Mouse (Mus musculus) erythroblast, embryonic 14.5 days (primary cell): ENCODE measurements around the gene Fads3. TPM values are rescaled to one million over a fixed set of nuclear protein-coding genes. Genes with fewer than 3 reads are reported as not detected.

ENCODE experiments used
- H3K27me3 ChIP-seq: 2 replicates; pipeline ENCODE4 v1.6.1; 2012; ENCODE audit warnings: inconsistent platforms; ENCODE audit not compliant: control insufficient read depth
- H3K36me3 ChIP-seq: 2 replicates; pipeline ENCODE4 v1.6.1; 2012; ENCODE audit warnings: mild to moderate bottlenecking, inconsistent platforms; ENCODE audit not compliant: control insufficient read depth
- H3K4me1 ChIP-seq: 2 replicates; pipeline ENCODE4 v1.6.1; 2012; ENCODE audit warnings: inconsistent platforms; ENCODE audit not compliant: control insufficient read depth
- H3K4me3 ChIP-seq: replicated peaks from 2 replicates; pipeline ENCODE3; 2012; ENCODE audit warnings: moderate library complexity, mild to moderate bottlenecking, inconsistent platforms
- H3K9me3 ChIP-seq: 2 replicates; pipeline ENCODE4 v1.6.1; 2012; ENCODE audit warnings: low read length, inconsistent platforms, mixed read lengths; ENCODE audit not compliant: control insufficient read depth
- GATA1 ChIP-seq: IDR thresholded peaks from 2 replicates; pipeline ENCODE4 v1.6.1; 2012; ENCODE audit warnings: low read length, inconsistent platforms, mixed read lengths
- TAL1 ChIP-seq: IDR thresholded peaks from 3 replicates; pipeline ENCODE4 v1.6.1; 2012; ENCODE audit warnings: low read length, inconsistent platforms, mixed read lengths
- polyA plus RNA-seq: library from polyadenylated mRNA; stranded (reverse); fragments of >175 nt; gene quantifications from 2 replicates; pipeline ENCODE4 v1.2.3, GENCODE M21; 2012

The Fads3 gene
- polyA plus RNA-seq, 1 experiment, result 13.7 TPM

GRCm38 (mm10) chr19:10061624-10062023, 20.3 kb downstream of the Fads3 start:
- peaks cover 97% of the 10 kb centered on the region for H3K36me3 ChIP-seq

DNA sequence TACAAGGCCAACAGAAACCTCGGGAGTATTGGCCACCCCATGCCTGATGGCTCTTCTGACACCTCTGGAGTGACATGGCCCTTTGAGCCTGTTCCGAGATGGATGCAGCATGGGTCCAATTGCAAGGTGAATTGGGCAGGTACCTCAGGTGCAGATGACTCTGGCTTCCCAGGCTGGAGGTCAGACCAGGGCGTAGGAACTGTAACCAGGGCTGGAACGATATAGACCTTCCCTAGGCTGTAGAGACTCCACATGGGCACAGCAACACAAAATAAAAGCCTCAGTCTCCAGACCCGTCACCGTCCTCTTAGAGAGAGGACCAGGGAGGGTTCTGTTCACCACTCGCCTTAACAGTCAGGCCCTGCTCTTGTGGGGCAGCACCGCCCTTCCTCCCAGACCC, 20.9 kb downstream of the Fads3 start:
- Histone ChIP-seq H3K4me3 (no peak overlapping the region), H3K4me1 (peaks cover 79% of the 10 kb centered on the region), H3K9me3 (no peaks in the 10 kb centered on the region), H3K36me3 (peaks cover 97% of the 10 kb centered on the region), H3K27me3 (no peaks in the 10 kb centered on the region)
- TF ChIP-seq GATA1, result no peak
- TF ChIP-seq TAL1, result no peak

More at GRCm38 (mm10) chr19:10061624-10062023, 20.3 kb downstream of the Fads3 start:
- H3K9me3 ChIP-seq, result no peaks in the 10 kb centered on the region
- peaks cover 75% of the 10 kb centered on the region for H3K4me1 ChIP-seq
- H3K4me3 ChIP-seq, result no peak overlapping the region
- no peaks in the 10 kb centered on the region for H3K27me3 ChIP-seq
- TF ChIP-seq GATA1, result no peak
- no peak for TF ChIP-seq TAL1

- Histone ChIP-seq H3K4me3 (no peak overlapping the region), H3K27me3 (no peaks in the 10 kb centered on the region), H3K9me3 (no peaks in the 10 kb centered on the region), H3K4me1 (peaks cover 77% of the 10 kb centered on the region), H3K36me3 (peaks cover 97% of the 10 kb centered on the region)
- TF ChIP-seq TAL1 (no peak), GATA1 (no peak)
Observed at GRCm38 (mm10) chr19:10062862-10063261, 21.5 kb downstream of the Fads3 start.

DNA sequence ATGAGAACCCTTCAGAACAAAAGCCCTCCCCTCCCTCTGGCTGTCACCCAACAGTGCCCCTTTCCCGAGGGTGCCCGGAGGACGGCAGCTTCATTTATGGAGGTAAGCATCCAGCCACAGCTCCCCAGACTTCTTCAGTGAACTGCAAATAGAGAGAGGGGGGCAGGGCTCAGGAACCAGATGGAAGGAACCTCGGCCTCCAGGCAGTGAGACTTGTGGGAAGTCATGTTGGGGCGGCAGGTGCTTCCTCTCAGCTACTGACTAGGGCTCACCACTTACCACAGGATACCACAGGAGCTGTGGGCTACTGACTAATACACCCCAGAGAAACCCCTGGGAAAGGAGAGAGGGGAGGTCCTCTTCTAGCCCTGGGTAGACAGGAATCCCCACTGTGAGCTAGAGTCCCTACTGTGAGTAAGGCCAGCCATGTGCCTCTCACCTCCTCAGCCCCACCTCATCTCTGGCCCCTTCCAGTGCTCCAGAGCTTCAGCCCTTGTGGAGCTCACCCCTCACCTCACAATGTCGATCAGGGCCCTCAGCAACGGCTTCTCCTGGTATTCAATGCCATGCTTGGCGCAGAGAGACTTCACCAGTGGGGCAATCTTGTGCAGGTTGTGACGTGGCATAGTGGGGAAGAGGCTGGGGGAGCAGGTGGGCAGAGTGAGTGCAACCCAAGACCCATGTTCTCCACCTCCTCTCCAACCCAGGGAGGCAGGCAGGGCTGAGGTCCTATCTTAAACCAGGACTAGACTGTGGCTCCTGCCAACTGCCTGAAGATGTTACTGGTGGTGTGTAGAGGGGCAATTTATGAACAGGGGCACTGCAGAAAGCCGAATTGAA, 23.0 kb downstream of the Fads3 start:
- peaks cover 97% of the 10 kb centered on the region for H3K36me3 ChIP-seq
- TF ChIP-seq TAL1, result no peak
- TF ChIP-seq GATA1, result no peak
- peaks cover 71% of the 10 kb centered on the region for H3K4me1 ChIP-seq
- H3K4me3 ChIP-seq, result no peak overlapping the region
- H3K9me3 ChIP-seq, result no peaks in the 10 kb centered on the region
- H3K27me3 ChIP-seq, result no peaks in the 10 kb centered on the region

- no peak overlapping the region for H3K4me3 ChIP-seq
- no peaks in the 10 kb centered on the region for H3K9me3 ChIP-seq
- H3K4me1 ChIP-seq, result peaks cover 59% of the 10 kb centered on the region
- H3K36me3 ChIP-seq, result peaks cover 98% of the 10 kb centered on the region
- TF ChIP-seq TAL1 (no peak), GATA1 (no peak)
- no peaks in the 10 kb centered on the region for H3K27me3 ChIP-seq
Observed at GRCm38 (mm10) chr19:10065465-10066188, 24.3 kb downstream of the Fads3 start.

GRCm38 (mm10) chr19:10066189-10066500, 24.8 kb downstream of the Fads3 start:
- H3K4me3 ChIP-seq, result no peak overlapping the region
- peaks cover 54% of the 10 kb centered on the region for H3K4me1 ChIP-seq
- no peak for TF ChIP-seq GATA1
- TF ChIP-seq TAL1, result no peak
- H3K9me3 ChIP-seq, result no peaks in the 10 kb centered on the region
- peaks cover 97% of the 10 kb centered on the region for H3K36me3 ChIP-seq
- no peaks in the 10 kb centered on the region for H3K27me3 ChIP-seq

- no peaks in the 10 kb centered on the region for H3K9me3 ChIP-seq
- peaks cover 50% of the 10 kb centered on the region for H3K4me1 ChIP-seq
- TF ChIP-seq TAL1, result no peak
- TF ChIP-seq GATA1, result no peak
- H3K36me3 ChIP-seq, result peaks cover 97% of the 10 kb centered on the region
- H3K4me3 ChIP-seq, result no peak overlapping the region
- H3K27me3 ChIP-seq, result no peaks in the 10 kb centered on the region
Observed at GRCm38 (mm10) chr19:10066502-10066901, 25.1 kb downstream of the Fads3 start.

- Histone ChIP-seq H3K36me3 (peaks cover 93% of the 10 kb centered on the region), H3K4me1 (peaks cover 40% of the 10 kb centered on the region), H3K27me3 (no peaks in the 10 kb centered on the region), H3K4me3 (no peak overlapping the region), H3K9me3 (no peaks in the 10 kb centered on the region)
- no peak for TF ChIP-seq GATA1
- no peak for TF ChIP-seq TAL1
Observed at GRCm38 (mm10) chr19:10067701-10068100, 26.3 kb downstream of the Fads3 start.

GRCm38 (mm10) chr19:10070186-10070980, 29.0 kb downstream of the Fads3 start:
- no peaks in the 10 kb centered on the region; the same call in 1 of the 2 replicates for H3K9me3 ChIP-seq
- H3K4me1 ChIP-seq, result peaks cover 21% of the 10 kb centered on the region
- H3K4me3 ChIP-seq, result no peak overlapping the region
- TF ChIP-seq GATA1 (no peak), TAL1 (no peak)
- no peaks in the 10 kb centered on the region for H3K27me3 ChIP-seq
- H3K36me3 ChIP-seq, result peaks cover 94% of the 10 kb centered on the region
